In genomic region chrX:140279266-140279665, GRCm38 (mm10) we compare ENCODE assay signal across 9 mouse cellular contexts.
A peak's percentile ranks its signal among the peaks of the same experiment; 100 is the strongest.
DNase-seq lines count a peak whose midpoint lies in the region; ATAC-seq and TF ChIP-seq lines count a peak whose summit lies in the region.
"Had no signal": no experiment of that assay in that cellular context is flagged by ENCODE, and none has a peak within 500 bp of the region (broad histone marks: within the 10 kb centered on the region; RNA-seq: fewer than 3 reads in every experiment).

No protein-coding gene starts in this region.

- no peak overlapping the region for H3K4me2 ChIP-seq in limb, embryonic 14.5 days (replicated peaks; ENCODE audit: low read depth, low read length, severe bottlenecking)

- no peaks in the 10 kb centered on the region for H3K36me3 ChIP-seq in limb, embryonic 14.5 days (ENCODE audit: control insufficient read depth, insufficient read depth, low read length)
- H3K36me3 ChIP-seq: heart, embryonic 13.5 days had no signal

- no peaks in the 10 kb centered on the region for H3K4me1 ChIP-seq in limb, embryonic 14.5 days (ENCODE audit: control insufficient read depth, insufficient read depth, low read length)

- H3K27me3 ChIP-seq in limb, embryonic 14.5 days (ENCODE audit: control insufficient read depth, insufficient read depth, low read length), result peaks cover 35% of the 10 kb centered on the region; the same call in 1 of the 2 replicates

- DNase-seq in cerebellum, postnatal 25 days, result peak; percentile 16 to 32
- peak; percentile 2 for DNase-seq in ovary, postnatal 14 days (ENCODE audit: low spot score)
- no peak for DNase-seq in ovary, postnatal 36 days (ENCODE audit: low spot score)
- peak; percentile 22 for DNase-seq in limb, embryonic 14.5 days (ENCODE audit: low spot score)
- peak; percentile 42 for DNase-seq in testis, postnatal 10 days (ENCODE audit: low spot score)
- DNase-seq in frontal cortex, postnatal 36 days (ENCODE audit: low spot score in 2 of 2), result no peak
- no peak for DNase-seq in frontal cortex, postnatal 25 days (ENCODE audit: low spot score in 2 of 2)

- H3K9me3 ChIP-seq in limb, embryonic 14.5 days (ENCODE audit: control insufficient read depth, low read length), result no peaks in the 10 kb centered on the region
- H3K9me3 ChIP-seq: heart, embryonic 13.5 days had no signal

- WGBS in limb, embryonic 14.5 days, result 14% methylated on average over 4 of the region's 6 CpGs

- H3K27ac ChIP-seq in limb, embryonic 14.5 days (replicated peaks; ENCODE audit: low read depth, low read length), result no peak overlapping the region
- H3K27ac ChIP-seq: heart, embryonic 13.5 days had no signal

- H3K9ac ChIP-seq in limb, embryonic 14.5 days (ENCODE audit: low read depth, low read length, severe bottlenecking), result no peak overlapping the region
- H3K9ac ChIP-seq: heart, embryonic 13.5 days had no signal

- ATAC-seq in cerebellum, adult (ENCODE audit: insufficient number of reproducible peaks, low FRiP score, low TSS enrichment), result no peak
- no peak for ATAC-seq in limb, embryonic 14.5 days (ENCODE audit: low FRiP score, low read depth)

- TF ChIP-seq POLR2A in limb, embryonic 14.5 days (IDR thresholded peaks at IDR 0.05; ENCODE audit: borderline replicate concordance, extremely low read depth, insufficient read depth, insufficient read length), result no peak

- no peak overlapping the region for H3K4me3 ChIP-seq in limb, embryonic 14.5 days (replicated peaks; ENCODE audit: low read length)

Comparison
In these comparisons a context has a peak if more than half of its experiments do, and no peak if none do; other contexts are left out.
1. DNase-seq: peak in cerebellum, postnatal 25 days (2 of 2), ovary, postnatal 14 days (single experiment), limb, embryonic 14.5 days (single experiment) and testis, postnatal 10 days (single experiment); none in ovary, postnatal 36 days (single experiment), frontal cortex, postnatal 36 days (0 of 2) and frontal cortex, postnatal 25 days (0 of 2).